Mouse (Mus musculus): ENCODE measurements around the gene Runx3. TPM values are rescaled to one million over a fixed set of nuclear protein-coding genes. Genes with fewer than 3 reads are reported as not detected.
A peak's percentile ranks its signal among the peaks of the same experiment; 100 is the strongest.

Gene Runx3
- polyA plus RNA-seq, 1 experiment from 2014 or later: 1.3 TPM

DNA sequence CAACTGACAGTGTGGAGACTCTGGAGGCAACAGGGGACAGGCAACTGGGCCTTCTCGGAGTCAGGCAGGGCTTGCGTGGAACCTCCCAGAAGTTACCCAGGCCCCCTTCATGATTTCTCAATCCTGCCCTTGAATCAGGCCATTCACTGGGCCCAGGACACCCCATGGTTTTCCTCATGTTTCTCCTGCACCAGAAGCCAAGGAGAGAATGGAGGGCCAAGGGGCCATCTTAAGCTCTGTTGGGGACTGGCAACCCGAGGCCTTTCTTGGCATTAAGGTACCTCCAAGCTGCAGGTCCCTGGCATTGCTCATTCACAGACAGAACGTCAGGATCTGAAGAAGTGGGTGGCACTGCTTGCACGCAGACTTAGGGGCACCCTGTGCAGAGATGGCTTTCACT is 3.3 kb downstream of the Runx3 start:
- no peaks in the 10 kb centered on the region for H3K36me3 ChIP-seq (ENCODE audit: control insufficient read depth, insufficient read depth)
- ATAC-seq (replicated peaks; ENCODE audit: extremely low read depth, insufficient read depth, low FRiP score): no peak

DNA sequence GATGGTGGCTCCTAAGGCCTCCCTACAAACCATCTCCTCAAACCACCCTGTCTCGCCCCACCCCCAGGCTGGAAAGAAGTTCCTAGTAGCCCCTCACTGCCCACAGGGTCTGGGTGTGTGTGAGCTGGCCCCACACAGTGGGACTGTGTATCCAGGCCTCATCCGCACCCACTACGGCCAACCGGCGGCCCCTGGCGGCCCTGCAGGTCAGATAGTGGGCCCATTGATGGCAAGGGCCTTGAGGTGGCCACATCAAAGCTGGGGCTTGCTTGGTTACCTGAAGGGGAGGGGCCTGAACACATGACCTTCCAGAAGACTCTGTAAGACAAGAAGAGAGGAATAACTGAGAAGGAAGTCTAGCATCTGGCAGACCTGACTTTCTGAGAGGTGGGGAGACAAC is 4.3 kb downstream of the Runx3 start:
- Histone ChIP-seq H3K4me3 (ENCODE audit: low read length) (no peak overlapping the region), H3K4me1 (ENCODE audit: control insufficient read depth, insufficient read depth, low read length) (peaks cover 7% of the 10 kb centered on the region; the same call in 1 of the 2 replicates), H3K9me3 (replicated peaks; ENCODE audit: control insufficient read depth, low read length) (no peaks in the 10 kb centered on the region), H3K9ac (ENCODE audit: low read length) (no peak overlapping the region), H3K4me2 (ENCODE audit: low read depth, low read length) (no peak overlapping the region), H3K27me3 (ENCODE audit: control insufficient read depth, insufficient read depth, low read length) (peaks cover 20% of the 10 kb centered on the region), H3K36me3 (ENCODE audit: control insufficient read depth, insufficient read depth) (no peaks in the 10 kb centered on the region), H3K27ac (ENCODE audit: low read length) (no peak overlapping the region)
- WGBS: 87% methylated on average over 6 of the region's 6 CpGs
- no peak for ATAC-seq (replicated peaks; ENCODE audit: extremely low read depth, insufficient read depth, low FRiP score)

More for the DNA sequence above, 3.3 kb downstream of the Runx3 start:
- H3K27ac ChIP-seq (ENCODE audit: low read length): no peak overlapping the region
- no peaks in the 10 kb centered on the region for H3K9me3 ChIP-seq (replicated peaks; ENCODE audit: control insufficient read depth, low read length)
- peaks cover 2% of the 10 kb centered on the region; the same call in 1 of the 2 replicates for H3K4me1 ChIP-seq (ENCODE audit: control insufficient read depth, insufficient read depth, low read length)
- H3K4me3 ChIP-seq (ENCODE audit: low read length): no peak overlapping the region
- H3K4me2 ChIP-seq (ENCODE audit: low read depth, low read length): no peak overlapping the region
- 82% methylated on average over 5 of the region's 5 CpGs for WGBS
- H3K27me3 ChIP-seq (ENCODE audit: control insufficient read depth, insufficient read depth, low read length): peaks cover 11% of the 10 kb centered on the region
- no peak overlapping the region for H3K9ac ChIP-seq (ENCODE audit: low read length)

DNA sequence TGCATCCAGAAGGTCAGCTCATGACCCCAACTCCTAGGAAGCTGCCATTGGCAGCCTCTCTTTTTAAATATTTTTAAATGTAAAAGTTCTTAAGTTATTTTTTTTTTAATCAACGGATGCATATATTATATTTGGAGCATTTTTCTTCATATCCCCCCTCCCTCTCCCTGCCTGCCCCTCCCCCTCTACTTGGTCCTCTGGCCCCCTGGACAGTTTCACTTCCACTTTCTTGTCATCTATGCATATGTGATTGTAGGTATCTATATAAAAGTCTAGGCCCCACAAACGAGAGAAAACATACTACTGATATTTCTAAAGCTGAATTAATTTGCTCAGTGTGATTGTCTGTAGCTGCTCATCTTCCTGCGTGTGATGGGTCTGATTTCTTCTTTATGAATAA is 4.7 kb downstream of the Runx3 start:
- H3K36me3 ChIP-seq (ENCODE audit: control insufficient read depth, insufficient read depth): no peaks in the 10 kb centered on the region
- no peak overlapping the region for H3K4me2 ChIP-seq (ENCODE audit: low read depth, low read length)
- H3K27me3 ChIP-seq (ENCODE audit: control insufficient read depth, insufficient read depth, low read length): peaks cover 22% of the 10 kb centered on the region
- no peaks in the 10 kb centered on the region for H3K9me3 ChIP-seq (replicated peaks; ENCODE audit: control insufficient read depth, low read length)
- no peak overlapping the region for H3K4me3 ChIP-seq (ENCODE audit: low read length)
- H3K9ac ChIP-seq (ENCODE audit: low read length): no peak overlapping the region
- 79% methylated on average over 3 of the region's 3 CpGs for WGBS
- H3K4me1 ChIP-seq (ENCODE audit: control insufficient read depth, insufficient read depth, low read length): peaks cover 7% of the 10 kb centered on the region; the same call in 1 of the 2 replicates
- ATAC-seq (replicated peaks; ENCODE audit: extremely low read depth, insufficient read depth, low FRiP score): no peak
- no peak overlapping the region for H3K27ac ChIP-seq (ENCODE audit: low read length)

DNA sequence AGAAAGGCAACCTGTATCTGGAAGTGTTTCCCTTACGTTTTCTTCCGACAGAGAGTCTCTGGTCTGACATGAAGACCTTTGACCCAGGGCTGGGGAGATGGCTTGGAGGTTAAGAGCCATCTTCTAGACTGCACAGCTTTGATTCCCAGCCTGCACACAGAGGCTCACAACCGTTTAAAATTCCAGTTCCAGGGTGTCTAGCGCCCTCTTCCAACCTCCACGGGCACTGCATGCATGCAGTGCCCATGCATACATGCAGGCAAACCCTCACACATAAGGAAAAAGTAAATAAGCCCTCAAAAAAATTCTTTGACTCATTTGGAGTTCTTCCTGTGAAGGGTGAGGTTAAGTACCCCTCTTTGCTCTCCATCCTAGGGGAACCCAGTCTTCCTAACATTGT is 5.9 kb downstream of the Runx3 start:
- no peak overlapping the region for H3K9ac ChIP-seq (ENCODE audit: low read length)
- ATAC-seq (replicated peaks; ENCODE audit: extremely low read depth, insufficient read depth, low FRiP score): no peak
- peaks cover 24% of the 10 kb centered on the region for H3K27me3 ChIP-seq (ENCODE audit: control insufficient read depth, insufficient read depth, low read length)

DNA sequence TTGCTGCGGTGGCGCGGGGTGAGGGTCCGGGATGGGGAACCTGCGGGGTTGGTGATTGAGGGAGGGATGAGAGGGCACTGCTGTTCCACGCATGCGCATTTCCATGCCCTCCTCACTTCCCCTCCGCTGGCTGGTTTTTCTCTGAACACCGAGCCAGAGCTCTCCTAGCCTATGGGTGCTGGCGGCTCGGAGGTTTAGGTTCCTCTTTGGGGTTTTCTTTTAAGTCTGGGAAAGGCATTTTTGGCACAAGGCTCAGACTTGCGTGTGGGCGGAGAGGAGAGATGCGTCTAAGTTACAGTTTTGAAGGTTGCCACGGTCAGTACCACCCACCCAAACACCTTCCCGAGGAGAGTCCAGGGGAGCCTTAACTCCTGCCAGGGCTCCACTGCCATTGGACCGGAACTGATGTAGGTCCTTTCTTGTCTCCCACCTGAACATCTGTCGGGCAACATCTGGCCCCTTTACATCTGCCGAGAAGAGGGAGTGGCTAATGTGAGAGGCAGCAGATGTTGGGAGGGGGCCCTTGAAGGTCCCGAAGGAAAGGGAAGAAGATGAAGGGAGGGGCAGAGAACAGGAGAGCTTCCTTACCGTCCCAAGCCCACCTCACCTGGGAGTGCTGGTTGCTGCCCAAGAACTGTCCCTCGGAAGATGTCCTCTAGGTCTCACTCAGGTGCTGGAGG is 8.5 kb downstream of the Runx3 start:
- Histone ChIP-seq H3K9ac (ENCODE audit: low read length) (0 out of 2 replicates have a peak overlapping the region, but pooled peaks have one; percentile 23), H3K27ac (ENCODE audit: low read length) (no peak overlapping the region), H3K4me1 (ENCODE audit: control insufficient read depth, insufficient read depth, low read length) (peaks cover 7% of the 10 kb centered on the region; the same call in 1 of the 2 replicates), H3K27me3 (ENCODE audit: control insufficient read depth, insufficient read depth, low read length) (peaks cover 24% of the 10 kb centered on the region), H3K36me3 (ENCODE audit: control insufficient read depth, insufficient read depth) (no peaks in the 10 kb centered on the region), H3K4me2 (ENCODE audit: low read depth, low read length) (peak overlapping the region; percentile 58), H3K4me3 (ENCODE audit: low read length) (peak overlapping the region; percentile 32), H3K9me3 (replicated peaks; ENCODE audit: control insufficient read depth, low read length) (no peaks in the 10 kb centered on the region)
- 14% methylated on average over 22 of the region's 22 CpGs for WGBS
- no peak for ATAC-seq (replicated peaks; ENCODE audit: extremely low read depth, insufficient read depth, low FRiP score)

More for the DNA sequence above, 5.9 kb downstream of the Runx3 start:
- Histone ChIP-seq H3K4me1 (ENCODE audit: control insufficient read depth, insufficient read depth, low read length) (peaks cover 7% of the 10 kb centered on the region; the same call in 1 of the 2 replicates), H3K9me3 (replicated peaks; ENCODE audit: control insufficient read depth, low read length) (no peaks in the 10 kb centered on the region), H3K4me2 (ENCODE audit: low read depth, low read length) (no peak overlapping the region), H3K4me3 (ENCODE audit: low read length) (no peak overlapping the region), H3K27ac (ENCODE audit: low read length) (no peak overlapping the region), H3K36me3 (ENCODE audit: control insufficient read depth, insufficient read depth) (no peaks in the 10 kb centered on the region)
- 60% methylated on average over 5 of the region's 5 CpGs for WGBS

DNA sequence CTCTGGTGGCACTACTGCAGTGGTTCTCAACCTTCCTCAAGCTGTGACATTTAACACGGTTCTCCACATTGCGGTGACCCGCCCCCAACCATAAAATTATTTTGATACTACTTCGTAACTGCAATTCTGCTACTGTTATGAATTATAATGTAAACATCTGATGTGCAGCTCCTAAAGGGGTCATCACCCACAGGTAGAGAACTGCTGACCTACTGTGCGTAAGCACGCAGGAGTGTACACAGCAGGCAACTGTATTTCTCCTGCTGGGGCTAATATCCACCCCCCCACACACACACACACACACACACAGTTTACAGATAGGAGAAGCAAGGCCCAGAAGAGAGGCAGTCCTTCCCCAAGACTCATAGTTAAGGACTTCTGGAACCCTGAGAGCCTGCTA is 9.7 kb downstream of the Runx3 start:
- Histone ChIP-seq H3K9ac (ENCODE audit: low read length) (no peak overlapping the region), H3K27me3 (ENCODE audit: control insufficient read depth, insufficient read depth, low read length) (peaks cover 29% of the 10 kb centered on the region), H3K4me2 (ENCODE audit: low read depth, low read length) (no peak overlapping the region), H3K4me3 (ENCODE audit: low read length) (no peak overlapping the region), H3K9me3 (replicated peaks; ENCODE audit: control insufficient read depth, low read length) (no peaks in the 10 kb centered on the region), H3K4me1 (ENCODE audit: control insufficient read depth, insufficient read depth, low read length) (peaks cover 7% of the 10 kb centered on the region; the same call in 1 of the 2 replicates), H3K36me3 (ENCODE audit: control insufficient read depth, insufficient read depth) (no peaks in the 10 kb centered on the region), H3K27ac (ENCODE audit: low read length) (no peak overlapping the region)
- ATAC-seq (replicated peaks; ENCODE audit: extremely low read depth, insufficient read depth, low FRiP score): no peak
- 89% methylated on average over 6 of the region's 6 CpGs for WGBS

DNA sequence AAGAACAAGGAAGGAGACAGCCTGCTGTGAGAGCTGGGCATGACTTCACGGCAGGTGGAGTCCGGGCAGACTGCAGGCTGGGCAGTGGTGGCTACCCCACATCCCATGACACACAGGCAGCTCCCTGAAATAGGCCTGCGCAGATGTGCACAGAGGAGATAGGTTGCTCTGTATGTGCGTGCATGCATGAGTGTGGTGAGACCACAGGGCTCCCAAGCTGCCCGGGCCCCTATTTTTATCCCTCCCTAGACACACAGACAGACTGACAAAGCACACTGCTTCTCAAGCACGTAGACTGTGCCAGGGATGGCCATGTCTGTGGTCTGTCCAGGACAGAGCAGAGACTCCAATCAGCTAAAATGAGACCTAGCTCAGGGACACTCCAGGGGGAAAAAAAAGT is 10.7 kb downstream of the Runx3 start:
- H3K9me3 ChIP-seq (replicated peaks; ENCODE audit: control insufficient read depth, low read length): no peaks in the 10 kb centered on the region
- no peak overlapping the region for H3K27ac ChIP-seq (ENCODE audit: low read length)
- H3K4me3 ChIP-seq (ENCODE audit: low read length): no peak overlapping the region
- no peak for ATAC-seq (replicated peaks; ENCODE audit: extremely low read depth, insufficient read depth, low FRiP score)
- H3K4me2 ChIP-seq (ENCODE audit: low read depth, low read length): no peak overlapping the region
- WGBS: 64% methylated on average over 6 of the region's 6 CpGs
- H3K27me3 ChIP-seq (ENCODE audit: control insufficient read depth, insufficient read depth, low read length): peaks cover 37% of the 10 kb centered on the region
- H3K36me3 ChIP-seq (ENCODE audit: control insufficient read depth, insufficient read depth): no peaks in the 10 kb centered on the region
- H3K9ac ChIP-seq (ENCODE audit: low read length): no peak overlapping the region
- H3K4me1 ChIP-seq (ENCODE audit: control insufficient read depth, insufficient read depth, low read length): peaks cover 7% of the 10 kb centered on the region; the same call in 1 of the 2 replicates

DNA sequence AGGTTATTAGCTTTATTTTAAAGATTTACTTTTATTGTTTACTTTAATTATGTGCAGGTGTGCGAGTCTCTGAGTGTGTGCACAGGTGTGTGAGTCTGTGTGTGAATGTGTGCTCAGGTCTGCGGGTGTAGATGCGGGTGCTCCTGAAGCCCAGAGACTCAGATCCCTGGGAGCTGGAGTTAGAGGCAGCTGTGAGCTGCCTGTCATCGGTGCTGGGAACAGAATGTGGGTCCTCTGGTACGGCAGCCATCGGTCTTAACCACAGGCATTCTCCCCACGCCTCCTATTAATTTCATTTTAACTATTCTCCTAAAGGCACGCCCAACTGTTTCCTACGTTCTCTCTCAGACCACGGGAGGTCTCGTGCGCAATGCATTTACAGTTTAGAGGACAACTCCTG is 12.3 kb downstream of the Runx3 start:
- H3K9ac ChIP-seq (ENCODE audit: low read length): no peak overlapping the region
- no peaks in the 10 kb centered on the region for H3K9me3 ChIP-seq (replicated peaks; ENCODE audit: control insufficient read depth, low read length)
- WGBS: 89% methylated on average over 12 of the region's 12 CpGs
- H3K27ac ChIP-seq (ENCODE audit: low read length): no peak overlapping the region
- no peaks in the 10 kb centered on the region for H3K36me3 ChIP-seq (ENCODE audit: control insufficient read depth, insufficient read depth)
- no peak overlapping the region for H3K4me3 ChIP-seq (ENCODE audit: low read length)
- no peak overlapping the region for H3K4me2 ChIP-seq (ENCODE audit: low read depth, low read length)
- H3K4me1 ChIP-seq (ENCODE audit: control insufficient read depth, insufficient read depth, low read length): peaks cover 7% of the 10 kb centered on the region; the same call in 1 of the 2 replicates
- peaks cover 43% of the 10 kb centered on the region for H3K27me3 ChIP-seq (ENCODE audit: control insufficient read depth, insufficient read depth, low read length)
- ATAC-seq (replicated peaks; ENCODE audit: extremely low read depth, insufficient read depth, low FRiP score): no peak

DNA sequence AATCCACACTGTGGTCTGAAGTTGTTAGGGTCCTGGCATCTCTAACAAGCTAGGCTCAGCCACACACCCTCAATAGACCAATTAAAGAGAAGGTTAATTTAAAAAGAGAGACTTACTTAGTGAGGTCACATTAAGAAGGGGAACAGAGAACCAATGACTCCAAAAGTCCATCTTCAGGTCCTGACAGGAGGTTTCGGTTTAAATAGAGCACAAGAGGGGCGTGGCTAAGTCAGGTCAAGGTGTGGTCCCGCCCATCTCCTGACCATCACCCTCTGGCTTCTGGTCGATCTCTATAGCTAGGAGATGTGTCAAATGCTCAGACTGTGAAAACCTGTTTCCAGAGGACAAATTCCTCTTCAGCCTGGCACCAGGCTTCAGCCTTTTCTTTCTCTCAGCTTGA is 13.3 kb downstream of the Runx3 start:
- peaks cover 5% of the 10 kb centered on the region; the same call in 1 of the 2 replicates for H3K4me1 ChIP-seq (ENCODE audit: control insufficient read depth, insufficient read depth, low read length)
- no peak overlapping the region for H3K27ac ChIP-seq (ENCODE audit: low read length)
- no peak overlapping the region for H3K9ac ChIP-seq (ENCODE audit: low read length)
- H3K9me3 ChIP-seq (replicated peaks; ENCODE audit: control insufficient read depth, low read length): no peaks in the 10 kb centered on the region
- peaks cover 45% of the 10 kb centered on the region for H3K27me3 ChIP-seq (ENCODE audit: control insufficient read depth, insufficient read depth, low read length)
- H3K36me3 ChIP-seq (ENCODE audit: control insufficient read depth, insufficient read depth): no peaks in the 10 kb centered on the region
- no peak for ATAC-seq (replicated peaks; ENCODE audit: extremely low read depth, insufficient read depth, low FRiP score)
- WGBS: 67% methylated on average over 4 of the region's 4 CpGs
- no peak overlapping the region for H3K4me2 ChIP-seq (ENCODE audit: low read depth, low read length)
- no peak overlapping the region for H3K4me3 ChIP-seq (ENCODE audit: low read length)
